Mouse (Mus musculus): ENCODE data around the gene G430095P16Rik.

G430095P16Rik gene

GRCm38 (mm10) chr8:84722850-84723570, at the start of gene G430095P16Rik:
TSS of gene G430095P16Rik (plus strand) at chr8:84723007.
- DNase-seq (ENCODE audit: low spot score): peak; percentile 81

- no peak for DNase-seq (ENCODE audit: low spot score)
These were observed 45.5 kb upstream of the G430095P16Rik start for GRCm38 (mm10) chr8:84677305-84677704.

- no peak for DNase-seq (ENCODE audit: low spot score)
These were observed 41.3 kb upstream of the G430095P16Rik start for GRCm38 (mm10) chr8:84681476-84681875.

GRCm38 (mm10) chr8:84682257-84682656, 40.5 kb upstream of the G430095P16Rik start:
- no peak for DNase-seq (ENCODE audit: low spot score)

DNA sequence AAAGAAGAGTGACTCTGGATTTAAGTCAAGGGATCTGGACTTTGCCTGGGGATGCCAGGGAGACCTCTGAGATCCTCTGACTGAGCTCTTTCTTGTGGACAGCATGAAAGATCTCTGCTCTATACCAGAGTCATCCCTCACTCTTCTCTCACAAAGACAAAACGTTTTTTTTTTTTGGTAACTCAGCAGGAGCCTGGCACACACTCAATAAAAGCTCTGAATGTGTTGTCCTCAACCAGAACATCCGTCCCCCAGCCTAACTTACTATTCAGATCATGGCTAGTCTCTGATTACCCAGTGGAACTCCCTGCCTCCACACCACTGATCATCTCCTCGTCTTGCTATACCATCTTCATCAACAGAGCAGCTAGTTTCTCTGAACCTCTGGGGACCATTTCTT, 38.3 kb upstream of the G430095P16Rik start:
- no peak for DNase-seq (ENCODE audit: low spot score)

DNA sequence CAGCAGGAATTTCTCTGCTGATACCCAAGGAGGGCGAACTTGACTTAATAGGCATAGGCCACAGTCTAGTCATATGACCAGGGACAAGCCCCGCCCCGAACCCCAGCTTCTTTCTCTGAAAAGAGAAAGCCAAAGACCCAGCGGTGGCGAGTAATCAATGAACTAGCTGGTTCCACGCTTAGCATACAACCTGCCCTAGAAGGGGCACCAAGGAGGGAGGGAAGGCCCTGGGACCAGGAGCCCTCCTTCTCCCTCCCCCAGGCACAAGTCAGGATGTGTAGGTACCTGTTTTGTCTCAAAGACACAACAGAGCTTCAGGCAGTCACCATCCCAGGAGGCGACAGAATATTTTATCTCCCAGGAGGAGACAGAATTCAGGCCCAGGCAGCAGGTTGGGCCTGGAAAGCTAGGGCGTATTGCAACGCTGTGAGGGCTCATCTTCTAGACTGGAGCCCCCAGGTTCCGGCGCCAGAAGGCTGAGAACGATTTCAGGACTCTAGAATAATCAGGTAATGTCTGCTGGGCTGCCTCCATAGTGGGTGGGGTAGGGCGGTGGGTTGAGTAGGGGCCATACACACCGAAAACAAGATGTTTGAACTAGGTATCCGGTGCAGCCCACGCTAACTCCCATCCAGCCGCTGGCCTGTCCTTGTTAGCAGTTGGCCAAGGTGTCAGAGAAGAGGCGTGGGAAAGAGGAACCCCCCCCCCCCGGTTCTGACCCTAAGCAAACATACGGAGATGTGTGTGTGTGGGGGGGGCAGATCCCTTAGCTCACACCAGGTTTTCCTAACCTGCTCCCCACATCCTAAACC, 36.4 kb upstream of the G430095P16Rik start, which contains the start of gene Trmt1:
Gene Trmt1 (plus strand): TSS at position 117 of the 812 bp plus-strand sequence.
- peak; percentile 77 for DNase-seq (ENCODE audit: low spot score)

DNA sequence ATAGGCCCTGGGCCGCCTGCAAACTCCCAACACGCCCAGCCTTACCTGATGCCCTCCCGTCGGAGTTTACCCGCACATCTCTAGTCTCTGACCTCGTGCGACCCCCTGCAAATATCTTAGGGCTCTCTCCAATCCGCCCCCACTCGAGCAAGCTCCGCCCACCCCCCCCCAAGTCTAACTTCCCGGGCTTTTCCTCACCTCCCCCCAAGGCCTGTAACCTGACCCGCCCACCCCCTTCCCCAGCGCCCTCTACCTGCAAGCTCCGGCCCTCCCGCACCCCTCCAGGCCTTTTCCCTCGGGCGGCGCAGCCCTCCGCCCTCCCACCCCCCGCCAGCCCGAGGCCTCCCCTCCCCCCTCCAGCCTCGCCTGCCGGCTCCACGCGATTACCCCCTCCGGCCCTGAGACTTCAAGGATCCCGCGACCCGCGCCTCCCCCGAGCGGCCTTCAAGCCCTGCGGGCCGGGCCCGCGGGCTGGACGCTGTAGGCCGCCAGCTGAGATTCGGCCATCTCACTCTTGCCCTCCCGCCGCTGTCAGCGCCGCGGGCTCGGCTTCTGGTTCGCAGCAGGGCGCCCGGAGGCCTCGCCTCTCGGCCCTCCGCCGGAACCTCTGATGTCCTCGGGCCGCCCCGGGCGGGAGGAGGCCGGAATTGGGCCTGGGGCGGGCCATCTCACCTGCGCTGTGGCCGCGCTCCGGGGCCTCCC, 35.7 kb upstream of the G430095P16Rik start:
- peak; percentile 40 for DNase-seq (ENCODE audit: low spot score)

DNA sequence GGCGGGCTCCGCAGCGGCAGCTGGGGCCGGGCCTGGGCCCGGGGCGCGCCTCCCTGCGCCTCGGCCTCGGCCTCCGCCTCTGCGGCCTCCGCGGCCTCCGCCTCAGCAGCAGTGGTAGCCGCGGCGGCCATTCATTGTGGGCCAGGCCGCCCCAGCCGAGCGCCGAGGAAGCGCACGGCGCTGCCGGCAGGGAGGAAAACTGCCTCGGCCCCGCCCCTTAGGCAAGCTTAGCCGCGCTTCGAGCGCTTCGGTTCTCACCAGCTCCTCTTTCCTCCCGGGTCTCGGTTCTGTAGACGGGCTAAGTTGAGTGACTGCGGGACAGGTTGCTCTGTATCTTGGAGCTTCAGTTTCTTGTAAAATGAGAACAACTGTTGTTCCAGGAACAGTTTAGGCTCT, 35.1 kb upstream of the G430095P16Rik start, which contains the start of gene Nacc1:
Gene Nacc1 (minus strand): TSS at position 158 of the 396 bp plus-strand sequence.
- DNase-seq (ENCODE audit: low spot score): peak; percentile 82

DNA sequence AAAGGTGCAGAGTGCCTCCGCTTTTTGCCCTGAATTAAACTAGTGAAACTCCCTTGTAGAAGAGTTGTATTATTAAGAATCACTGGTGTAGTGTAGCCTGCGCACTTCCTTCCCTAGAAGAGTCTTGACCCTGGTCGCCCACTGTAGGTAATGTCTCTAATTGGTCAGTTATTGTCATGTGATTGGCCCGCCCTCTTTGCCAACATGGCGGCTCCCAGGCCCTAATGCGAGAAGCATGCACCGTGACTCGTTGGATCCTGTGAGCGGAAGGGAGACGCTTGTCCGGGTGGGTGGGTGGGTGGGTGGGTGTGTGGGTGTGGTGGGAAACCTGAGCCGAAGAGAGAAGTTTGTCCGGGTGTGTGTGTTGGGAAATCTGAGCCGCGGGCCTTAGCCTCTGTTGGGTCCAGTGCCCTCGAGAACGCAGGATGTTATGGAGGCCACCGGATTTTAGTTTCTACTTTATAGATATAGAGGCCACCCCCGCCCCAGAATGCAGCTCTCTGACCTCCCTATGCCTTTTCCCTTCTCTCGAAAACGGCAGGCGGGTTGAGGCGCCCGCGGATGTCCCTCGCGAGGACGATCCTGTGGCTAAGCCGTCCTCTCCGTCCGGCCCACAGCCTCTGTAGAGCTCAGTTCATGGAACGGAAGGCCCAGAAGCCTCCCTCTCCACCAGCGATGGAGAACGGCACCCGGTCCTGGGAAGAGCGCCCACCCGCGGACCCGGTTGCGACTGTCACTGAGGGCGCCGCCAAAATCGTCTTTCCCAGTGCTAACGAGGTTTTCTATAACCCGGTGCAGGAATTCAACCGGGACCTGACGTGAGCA, 33.5 kb upstream of the G430095P16Rik start:
- peak; percentile 88 for DNase-seq (ENCODE audit: low spot score)

- no peak for DNase-seq (ENCODE audit: low spot score)
These were observed 29.5 kb upstream of the G430095P16Rik start for GRCm38 (mm10) chr8:84693332-84693731.

DNA sequence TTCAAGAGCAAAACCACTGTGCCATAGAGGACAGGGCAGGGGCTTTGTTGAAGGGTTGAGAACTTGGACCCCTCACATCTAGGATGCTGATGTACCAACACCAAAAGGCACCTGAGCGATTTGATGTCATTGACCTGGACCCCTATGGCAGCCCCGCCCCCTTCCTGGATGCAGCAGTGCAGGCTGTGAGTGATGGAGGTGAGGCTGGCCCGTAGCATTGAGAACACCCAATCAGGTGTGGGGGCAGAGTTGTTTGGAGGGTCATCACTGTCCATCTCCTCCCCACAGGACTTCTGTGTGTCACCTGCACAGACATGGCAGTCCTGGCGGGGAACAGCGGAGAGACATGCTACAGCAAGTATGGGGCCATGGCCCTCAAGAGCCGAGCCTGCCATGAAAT, 27.7 kb upstream of the G430095P16Rik start:
- no peak for DNase-seq (ENCODE audit: low spot score)

- peak; percentile 50 for DNase-seq (ENCODE audit: low spot score)
These were observed 25.4 kb upstream of the G430095P16Rik start for GRCm38 (mm10) chr8:84697166-84698130.

DNA sequence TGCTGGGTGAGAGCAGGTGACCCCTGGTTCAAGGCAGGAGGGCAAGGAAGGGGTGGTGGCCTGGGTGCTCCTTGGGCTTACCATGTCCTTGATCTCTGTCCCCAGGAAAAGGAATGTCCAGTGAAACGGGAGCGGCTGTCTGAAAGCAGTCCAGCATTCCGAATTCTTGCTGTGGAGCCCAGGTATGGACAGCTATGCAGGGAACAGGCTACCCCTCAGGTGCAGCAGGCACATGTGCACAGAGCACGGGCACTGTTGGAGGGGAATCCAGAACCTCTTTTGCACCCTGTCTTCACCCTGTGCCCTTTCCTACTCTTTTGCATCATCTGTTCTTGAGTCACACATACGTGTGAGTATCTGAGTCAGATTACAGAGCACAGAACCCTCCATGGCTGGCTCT, 24.5 kb upstream of the G430095P16Rik start:
- no peak for DNase-seq (ENCODE audit: low spot score)

DNA sequence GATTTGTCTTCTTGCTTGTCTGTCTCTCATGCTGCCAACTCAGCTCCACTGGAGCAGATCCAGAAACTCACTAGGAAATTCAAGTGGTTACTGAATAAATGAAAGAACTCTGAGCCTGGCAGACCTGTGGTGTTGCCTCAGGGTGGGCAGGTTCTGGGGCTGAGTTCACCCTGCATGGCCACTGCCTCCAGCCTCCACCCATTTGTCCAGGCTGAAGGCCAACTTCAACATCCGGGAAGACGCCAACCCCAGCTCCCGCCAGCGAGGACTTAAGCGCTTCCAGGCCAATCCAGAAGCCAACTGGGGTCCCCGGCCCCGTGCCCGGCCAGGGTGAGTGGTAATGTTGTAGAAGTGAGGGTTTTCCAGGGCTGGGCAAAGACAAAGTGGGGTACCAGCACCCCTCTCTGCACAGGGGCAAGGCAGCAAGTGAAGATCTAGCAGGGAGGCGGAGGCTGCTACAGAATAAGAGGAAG, 23.8 kb upstream of the G430095P16Rik start:
- no peak for DNase-seq (ENCODE audit: low spot score)

GRCm38 (mm10) chr8:84699861-84700322, 22.9 kb upstream of the G430095P16Rik start:
- no peak for DNase-seq (ENCODE audit: low spot score)

GRCm38 (mm10) chr8:84700526-84700925, 22.3 kb upstream of the G430095P16Rik start:
- no peak for DNase-seq (ENCODE audit: low spot score)

- peak; percentile 99 for DNase-seq (ENCODE audit: low spot score)
These were observed 21.6 kb upstream of the G430095P16Rik start, which contains the start of gene Lyl1 for GRCm38 (mm10) chr8:84700941-84701911. TSS of gene Lyl1 (plus strand) at chr8:84701457.

GRCm38 (mm10) chr8:84702561-84702960, 20.2 kb upstream of the G430095P16Rik start:
- DNase-seq (ENCODE audit: low spot score): no peak
